Mouse (Mus musculus) heart, embryonic 12.5 days (tissue): ENCODE data around the gene Slc36a3. TPM values are rescaled to one million over a fixed set of nuclear protein-coding genes. Genes with fewer than 3 reads are reported as not detected.

Source experiments
- ATAC-seq: fragments of 200-750 bp; cut with Nextera tagmentation; 2 replicates; pipeline ENCODE4 v1.8.0; 2017; ENCODE audit warnings: moderate TSS enrichment, moderate library complexity; ENCODE audit not compliant: insufficient number of reproducible peaks, low FRiP score
- H3K27ac ChIP-seq: fragments of 300-500 bp; sonication (generic); 2 replicates; pipeline ENCODE4 v1.5.1; 2016; ENCODE audit warnings: mild to moderate bottlenecking, moderate library complexity; ENCODE audit not compliant: poor library complexity, severe bottlenecking
- H3K27me3 ChIP-seq: fragments of 300-500 bp; sonication (generic); replicated peaks from 2 replicates; pipeline ENCODE4 v1.6.1; 2016; ENCODE audit warnings: mild to moderate bottlenecking, moderate library complexity
- H3K36me3 ChIP-seq: fragments of 300-500 bp; sonication (generic); 2 replicates; pipeline ENCODE4 v1.6.1; 2016; ENCODE audit warnings: mild to moderate bottlenecking, moderate library complexity
- H3K4me1 ChIP-seq: fragments of 300-500 bp; sonication (generic); replicated peaks from 2 replicates; pipeline ENCODE4 v1.6.1; 2016; ENCODE audit warnings: mild to moderate bottlenecking
- H3K4me2 ChIP-seq: fragments of 300-500 bp; sonication (generic); 2 replicates; pipeline ENCODE4 v1.6.1; 2016; ENCODE audit warnings: mild to moderate bottlenecking, moderate library complexity
- H3K4me3 ChIP-seq: fragments of 300-500 bp; sonication (generic); 2 replicates; pipeline ENCODE4 v1.5.1; 2016; ENCODE audit warnings: mild to moderate bottlenecking
- H3K9ac ChIP-seq: fragments of 300-500 bp; sonication (generic); 2 replicates; pipeline ENCODE4 v1.6.1; 2016; ENCODE audit warnings: mild to moderate bottlenecking, moderate library complexity
- H3K9me3 ChIP-seq: fragments of 300-500 bp; sonication (generic); replicated peaks from 2 replicates; pipeline ENCODE4 v1.6.1; 2016; ENCODE audit warnings: mild to moderate bottlenecking, moderate library complexity
- WGBS: fragments of 180-500 bp; shearing (Covaris S2); methylation state at CpG from one replicate; pipeline ENCODE4 v1.1.7; 2016; 5-methylcytosine and 5-hydroxymethylcytosine counted together
- polyA plus RNA-seq: library from polyadenylated mRNA; unstranded; fragments of >200 nt; fragmentation: Nextera tagmentation; extraction: Ambion mirVana; gene quantifications from 2 replicates; pipeline ENCODE4 v1.2.1, GENCODE M21; 2016

Gene Slc36a3
- polyA plus RNA-seq, 1 experiment from 2014 or later: not detected

GRCm38 (mm10) chr11:55170501-55170900 lies 19.0 kb upstream of the Slc36a3 start:
- Histone ChIP-seq H3K36me3 (no peaks in the 10 kb centered on the region), H3K27ac (no peak overlapping the region), H3K27me3 (peaks cover 9% of the 10 kb centered on the region; the same call in 1 of the 2 replicates), H3K9ac (no peak overlapping the region), H3K4me2 (no peak overlapping the region), H3K4me3 (no peak overlapping the region), H3K4me1 (no peaks in the 10 kb centered on the region), H3K9me3 (no peaks in the 10 kb centered on the region)
- ATAC-seq: no peak
- WGBS: 72% methylated on average over 4 of the region's 4 CpGs

- H3K27ac ChIP-seq: no peak overlapping the region
- H3K27me3 ChIP-seq: no peaks in the 10 kb centered on the region
- no peak for ATAC-seq
- no peak overlapping the region for H3K4me3 ChIP-seq
- H3K36me3 ChIP-seq: no peaks in the 10 kb centered on the region
- no peak overlapping the region for H3K9ac ChIP-seq
- WGBS: 84% methylated on average over 6 of the region's 6 CpGs
- H3K9me3 ChIP-seq: no peaks in the 10 kb centered on the region
- H3K4me2 ChIP-seq: no peak overlapping the region
- no peaks in the 10 kb centered on the region for H3K4me1 ChIP-seq
Measured at GRCm38 (mm10) chr11:55168914-55169313, 17.4 kb upstream of the Slc36a3 start.

DNA sequence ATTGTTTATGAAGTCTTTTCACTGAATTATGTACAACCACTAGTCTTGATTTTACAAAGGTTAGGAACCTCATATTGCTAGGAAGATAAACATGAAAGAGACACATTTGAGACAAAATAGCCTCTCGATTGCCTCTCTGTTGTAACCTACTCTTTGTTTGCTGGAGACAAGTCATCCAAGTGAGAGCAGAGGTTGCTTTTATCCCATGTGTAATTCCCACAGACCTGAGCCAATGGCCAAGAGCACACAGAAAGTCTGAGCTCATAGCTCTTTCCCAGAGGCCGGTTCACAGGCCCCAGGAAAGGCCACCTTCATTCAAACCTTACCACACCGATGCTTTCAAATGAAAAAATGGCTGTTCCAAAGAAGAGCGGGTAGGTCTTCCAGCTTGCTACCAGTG lies 17.0 kb upstream of the Slc36a3 start:
- H3K4me1 ChIP-seq: no peaks in the 10 kb centered on the region
- no peak overlapping the region for H3K9ac ChIP-seq
- no peak overlapping the region for H3K27ac ChIP-seq
- H3K4me2 ChIP-seq: no peak overlapping the region
- ATAC-seq: no peak
- H3K4me3 ChIP-seq: no peak overlapping the region
- H3K36me3 ChIP-seq: no peaks in the 10 kb centered on the region
- no peaks in the 10 kb centered on the region for H3K27me3 ChIP-seq
- H3K9me3 ChIP-seq: no peaks in the 10 kb centered on the region
- 78% methylated on average over 4 of the region's 4 CpGs for WGBS

GRCm38 (mm10) chr11:55165748-55166147 lies 14.2 kb upstream of the Slc36a3 start:
- no peak overlapping the region for H3K27ac ChIP-seq
- H3K4me2 ChIP-seq: no peak overlapping the region
- no peaks in the 10 kb centered on the region for H3K9me3 ChIP-seq
- H3K4me1 ChIP-seq: peaks cover 12% of the 10 kb centered on the region
- no peaks in the 10 kb centered on the region for H3K36me3 ChIP-seq
- H3K27me3 ChIP-seq: 0 out of 2 replicates have a peak, but pooled peaks cover 3% of the 10 kb centered on the region
- no peak overlapping the region for H3K4me3 ChIP-seq
- no peak for ATAC-seq
- 85% methylated on average over 7 of the region's 7 CpGs for WGBS
- no peak overlapping the region for H3K9ac ChIP-seq

GRCm38 (mm10) chr11:55164723-55165122 lies 13.2 kb upstream of the Slc36a3 start:
- WGBS: 44% methylated on average over 3 of the region's 3 CpGs

DNA sequence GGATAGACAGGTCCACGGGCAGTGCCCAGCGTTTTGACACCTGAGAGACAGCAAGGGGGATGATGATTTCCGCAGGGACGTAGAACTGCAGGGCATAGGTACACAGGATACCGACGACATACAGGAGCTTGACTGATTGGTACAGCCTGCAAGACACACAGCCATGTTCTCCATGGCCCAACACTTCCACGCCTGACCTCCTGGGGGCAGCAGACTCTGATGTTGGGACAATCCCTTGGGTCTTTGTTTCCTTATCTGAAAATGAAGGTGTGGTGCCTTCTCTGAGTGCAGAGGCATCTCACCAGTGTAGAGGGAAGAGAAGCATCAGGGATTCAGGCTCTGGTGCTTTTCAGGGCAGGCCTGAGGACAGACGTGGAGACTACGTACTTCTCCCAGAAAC lies 11.2 kb upstream of the Slc36a3 start:
- Histone ChIP-seq H3K36me3 (no peaks in the 10 kb centered on the region), H3K9ac (no peak overlapping the region), H3K4me2 (no peak overlapping the region), H3K4me1 (peaks cover 12% of the 10 kb centered on the region), H3K27ac (no peak overlapping the region), H3K4me3 (no peak overlapping the region), H3K9me3 (no peaks in the 10 kb centered on the region), H3K27me3 (0 out of 2 replicates have a peak, but pooled peaks cover 3% of the 10 kb centered on the region)
- 42% methylated on average over 9 of the region's 9 CpGs for WGBS
- no peak for ATAC-seq

More at GRCm38 (mm10) chr11:55164723-55165122, 13.2 kb upstream of the Slc36a3 start:
- H3K36me3 ChIP-seq: no peaks in the 10 kb centered on the region
- peaks cover 12% of the 10 kb centered on the region for H3K4me1 ChIP-seq
- H3K27me3 ChIP-seq: 0 out of 2 replicates have a peak, but pooled peaks cover 3% of the 10 kb centered on the region
- no peak overlapping the region for H3K4me3 ChIP-seq
- H3K9me3 ChIP-seq: no peaks in the 10 kb centered on the region
- no peak overlapping the region for H3K9ac ChIP-seq
- H3K27ac ChIP-seq: no peak overlapping the region
- ATAC-seq: no peak
- H3K4me2 ChIP-seq: no peak overlapping the region

GRCm38 (mm10) chr11:55158785-55159359 lies 7.4 kb upstream of the Slc36a3 start:
- H3K4me3 ChIP-seq: no peak overlapping the region
- no peak overlapping the region for H3K9ac ChIP-seq
- no peaks in the 10 kb centered on the region for H3K36me3 ChIP-seq
- no peaks in the 10 kb centered on the region for H3K9me3 ChIP-seq
- ATAC-seq: peak; percentile 43; the same call in 1 of the 2 replicates
- H3K4me1 ChIP-seq: peaks cover 12% of the 10 kb centered on the region
- no peak overlapping the region for H3K27ac ChIP-seq
- 0 out of 2 replicates have a peak, but pooled peaks cover 3% of the 10 kb centered on the region for H3K27me3 ChIP-seq
- WGBS: 47% methylated on average over 13 of the region's 13 CpGs
- no peak overlapping the region for H3K4me2 ChIP-seq

DNA sequence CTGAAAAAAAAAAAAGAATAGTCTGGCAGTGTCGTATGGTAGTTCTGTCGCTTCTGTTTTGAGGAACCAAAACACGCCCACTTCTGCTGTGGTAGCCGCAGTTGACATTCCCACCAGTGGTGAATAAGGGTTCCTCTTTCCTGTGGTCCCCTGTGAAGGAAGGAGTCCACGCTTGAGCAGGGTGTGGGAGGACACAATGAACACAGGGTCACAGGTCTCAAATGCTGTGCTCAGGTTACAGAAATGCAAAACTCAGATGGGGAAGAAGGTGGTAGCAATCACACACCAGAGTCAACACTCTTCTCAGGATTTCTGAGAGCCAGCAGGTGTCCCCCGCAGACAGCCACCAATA lies 3.5 kb upstream of the Slc36a3 start:
- Histone ChIP-seq H3K27ac (no peak overlapping the region), H3K27me3 (no peaks in the 10 kb centered on the region), H3K4me2 (no peak overlapping the region), H3K9me3 (no peaks in the 10 kb centered on the region), H3K4me3 (no peak overlapping the region), H3K36me3 (no peaks in the 10 kb centered on the region), H3K4me1 (no peaks in the 10 kb centered on the region), H3K9ac (no peak overlapping the region)
- 74% methylated on average over 6 of the region's 6 CpGs for WGBS
- ATAC-seq: no peak

- Histone ChIP-seq H3K9me3 (no peaks in the 10 kb centered on the region), H3K4me1 (no peaks in the 10 kb centered on the region), H3K9ac (no peak overlapping the region), H3K4me3 (no peak overlapping the region), H3K36me3 (no peaks in the 10 kb centered on the region), H3K4me2 (no peak overlapping the region), H3K27ac (no peak overlapping the region), H3K27me3 (no peaks in the 10 kb centered on the region)
- ATAC-seq: no peak
- WGBS: 49% methylated on average over 3 of the region's 3 CpGs
Measured at GRCm38 (mm10) chr11:55154398-55155069, 3.0 kb upstream of the Slc36a3 start.

GRCm38 (mm10) chr11:55148461-55148860 lies 3.0 kb downstream of the Slc36a3 start:
- Histone ChIP-seq H3K9me3 (no peaks in the 10 kb centered on the region; the same call in 1 of the 2 replicates), H3K36me3 (no peaks in the 10 kb centered on the region), H3K4me3 (no peak overlapping the region), H3K27me3 (no peaks in the 10 kb centered on the region), H3K4me2 (no peak overlapping the region), H3K9ac (no peak overlapping the region), H3K4me1 (no peaks in the 10 kb centered on the region), H3K27ac (no peak overlapping the region)
- WGBS: 71% methylated on average over 4 of the region's 4 CpGs
- no peak for ATAC-seq

DNA sequence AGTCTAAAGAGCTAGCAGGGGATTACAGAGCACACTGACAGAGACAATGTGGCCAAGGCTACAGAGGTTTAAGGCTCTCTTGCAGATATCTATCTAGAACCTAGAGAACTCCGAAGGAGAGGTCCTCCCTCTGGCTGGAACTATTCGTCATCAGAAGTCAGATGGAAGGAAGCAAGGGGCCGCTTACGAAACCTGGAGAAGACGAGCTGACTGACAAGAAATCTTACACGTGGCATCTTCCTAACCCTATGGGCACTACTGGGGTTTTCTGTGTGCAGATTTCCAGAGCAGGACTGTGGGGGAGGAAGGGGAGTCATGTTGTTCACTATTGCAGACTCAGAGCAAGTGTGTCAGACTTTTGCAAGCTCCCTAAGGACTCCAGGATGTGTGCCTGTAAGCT lies 4.1 kb downstream of the Slc36a3 start:
- Histone ChIP-seq H3K9ac (no peak overlapping the region), H3K4me1 (no peaks in the 10 kb centered on the region), H3K4me3 (no peak overlapping the region), H3K27ac (no peak overlapping the region), H3K9me3 (no peaks in the 10 kb centered on the region; the same call in 1 of the 2 replicates), H3K4me2 (no peak overlapping the region), H3K27me3 (no peaks in the 10 kb centered on the region), H3K36me3 (no peaks in the 10 kb centered on the region)
- ATAC-seq: no peak
- WGBS: 60% methylated on average over 6 of the region's 6 CpGs
